Mouse (Mus musculus) cerebellum, adult 9-10 months (tissue): ENCODE measurements at regions not wholly inside any gene's neighbourhood (a gene's known extent, or its start where the extent isn't known, plus 50 kb on each side); places are given as distances from the start of the nearest gene placed in this dataset.
A peak's percentile ranks its signal among the peaks of the same experiment; 100 is the strongest.

Source experiments
- DNase-seq: peaks from one replicate; pipeline ENCODE4 v3.0.0; 2022

DNA sequence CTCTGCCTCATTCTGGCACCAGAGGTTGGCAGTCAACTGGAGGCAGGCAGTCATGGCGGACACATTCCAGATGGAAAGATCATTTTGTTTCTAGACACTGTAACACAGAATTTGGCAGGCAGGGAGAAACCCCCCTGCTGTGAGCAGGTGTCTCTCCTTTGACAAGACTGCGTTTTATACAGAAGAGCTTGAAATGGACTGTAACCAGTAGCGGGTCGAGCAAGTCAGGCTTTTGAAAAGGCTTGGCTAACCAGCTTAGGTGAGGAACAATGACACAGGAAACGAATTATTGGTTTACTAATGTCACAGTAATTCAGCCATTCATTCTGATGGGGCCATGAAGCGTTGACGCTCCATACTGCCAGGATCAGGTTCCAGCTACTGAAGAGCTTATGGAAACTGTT is 275.3 kb upstream of the Slc24a5 start:
- DNase-seq: peak; percentile 90

DNA sequence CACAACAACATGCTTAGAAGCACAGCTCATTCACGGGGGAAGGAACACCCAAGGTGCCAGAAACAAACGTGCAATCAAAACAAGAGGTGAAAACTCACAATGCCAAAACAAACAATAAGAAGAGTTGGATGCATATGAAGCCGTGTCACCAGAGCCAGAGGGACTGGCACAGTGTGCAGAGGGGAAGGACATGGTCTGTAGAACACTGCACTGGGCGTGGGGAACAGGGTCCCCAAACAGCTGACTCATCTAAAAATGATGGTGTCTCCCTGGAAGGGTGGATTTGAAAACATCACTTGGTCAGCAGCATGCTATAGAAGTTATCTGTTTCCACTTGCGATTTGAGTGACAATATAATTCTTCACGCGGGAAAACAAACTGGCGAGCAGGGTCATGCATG is 256.2 kb upstream of the Slc24a5 start:
- DNase-seq: no peak

DNA sequence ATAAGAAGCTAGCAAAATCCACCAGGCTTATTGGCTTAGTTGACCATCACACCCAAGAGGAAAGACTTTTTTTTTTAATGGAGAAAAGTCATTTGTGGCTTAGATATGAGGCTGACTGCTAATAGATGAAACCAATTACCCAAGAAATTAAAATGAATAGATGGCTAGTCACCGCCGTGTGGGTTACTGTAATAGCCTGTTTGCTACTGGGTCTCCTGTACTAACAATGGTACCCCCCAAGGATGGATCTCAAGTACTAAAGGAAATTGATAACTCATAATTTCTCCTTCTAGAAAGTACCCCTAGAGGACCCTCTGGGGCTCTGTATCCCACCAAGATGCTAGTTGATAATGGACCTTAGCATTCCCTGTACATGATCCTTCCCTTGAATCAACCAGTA is 251.1 kb upstream of the Slc24a5 start:
- DNase-seq: no peak

DNA sequence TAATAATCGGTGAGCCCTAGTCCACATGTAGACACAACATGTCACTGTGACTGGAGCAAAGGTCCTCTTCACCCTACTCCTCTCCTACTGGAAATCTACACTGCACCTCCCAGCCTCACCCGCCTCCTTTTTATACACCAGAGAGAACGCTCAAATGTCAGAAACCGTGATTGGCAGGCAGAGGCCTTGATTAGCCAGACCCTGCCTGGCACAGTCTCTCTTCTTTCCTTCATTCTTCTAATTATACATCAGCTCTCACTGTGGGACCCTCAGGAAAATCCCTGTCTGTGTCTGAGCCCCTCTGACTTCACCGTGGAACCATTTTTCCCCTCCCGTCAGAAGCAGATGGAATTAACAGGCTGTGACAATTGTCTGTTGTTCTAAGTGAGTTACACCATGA is 248.1 kb upstream of the Slc24a5 start:
- DNase-seq: no peak

DNA sequence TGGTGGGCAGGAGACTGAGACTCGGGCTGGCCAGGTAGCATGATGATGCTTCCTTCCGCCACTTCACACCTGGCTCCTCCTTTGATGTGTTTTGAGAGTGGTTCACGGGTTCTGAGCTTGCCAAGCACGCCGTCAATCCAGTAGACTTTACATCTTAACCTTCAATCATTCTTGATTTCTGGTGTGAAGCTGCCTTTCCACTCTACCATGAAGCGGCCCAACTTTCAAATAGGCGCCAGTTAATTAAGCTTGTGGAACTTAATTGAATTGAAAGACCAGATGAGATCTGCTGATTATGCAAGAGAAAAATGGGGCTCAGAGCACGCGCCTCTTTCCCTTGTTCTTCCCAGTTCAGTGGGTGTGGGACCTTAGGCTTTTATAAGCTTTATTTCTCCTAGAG is 247.1 kb upstream of the Slc24a5 start:
- no peak for DNase-seq

DNA sequence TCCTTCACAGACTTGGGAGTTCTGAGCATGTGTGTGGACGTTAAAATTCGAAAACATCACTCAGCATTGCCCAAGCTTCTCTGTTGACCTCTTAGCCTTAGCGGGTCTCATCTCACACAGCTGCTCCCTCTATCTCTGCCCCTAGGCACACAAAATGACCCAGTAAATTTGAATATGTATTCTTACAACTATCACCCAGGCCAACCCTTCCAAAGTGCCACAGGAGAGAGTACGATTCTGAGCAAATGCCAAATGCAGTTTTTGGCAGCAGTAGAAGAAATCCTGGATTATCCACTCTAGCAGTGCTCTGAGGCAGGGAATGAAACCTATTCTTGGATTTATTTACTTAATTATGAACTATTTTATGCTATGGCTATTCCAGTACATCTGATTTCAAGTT is 246.6 kb upstream of the Slc24a5 start:
- DNase-seq: no peak

DNA sequence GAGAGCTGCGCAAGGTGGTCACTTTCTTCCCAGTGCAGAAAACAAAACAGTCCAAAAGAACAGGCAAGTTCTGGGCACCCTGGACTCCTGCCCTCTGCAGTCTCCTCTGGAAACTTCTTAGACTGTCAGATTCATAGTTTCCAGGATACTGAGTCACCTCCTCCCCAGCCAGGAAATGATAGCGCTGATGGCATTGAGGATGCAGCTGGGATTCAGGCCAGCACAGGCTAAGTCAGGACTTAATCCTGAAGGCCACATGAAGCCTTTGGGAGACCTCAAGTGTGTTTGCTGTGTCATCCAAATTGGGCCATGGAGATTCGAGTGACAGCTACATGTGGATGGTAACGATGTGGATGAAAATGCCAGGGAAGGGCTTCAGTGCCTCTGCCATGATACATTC is 219.1 kb upstream of the Slc24a5 start:
- no peak for DNase-seq

DNA sequence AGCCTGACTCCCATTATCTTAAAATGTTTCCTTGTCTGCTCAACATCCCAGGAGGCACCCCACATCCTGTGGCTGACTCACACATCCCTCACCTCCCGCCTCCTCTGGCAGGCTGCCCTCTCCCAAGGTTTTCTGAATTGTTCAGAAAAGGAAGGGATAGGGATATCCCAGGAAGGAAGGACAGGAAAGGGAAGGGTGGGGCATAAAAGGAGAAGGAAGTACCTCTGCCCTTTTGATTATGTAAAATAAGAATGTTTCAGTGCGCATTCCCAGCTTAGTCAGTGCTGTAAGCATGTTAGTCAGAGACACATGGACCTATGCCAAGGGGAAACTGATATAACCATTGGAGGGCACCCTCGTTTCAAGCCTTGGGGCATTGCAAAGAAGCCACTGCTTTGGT is 209.4 kb upstream of the Slc24a5 start:
- no peak for DNase-seq

DNA sequence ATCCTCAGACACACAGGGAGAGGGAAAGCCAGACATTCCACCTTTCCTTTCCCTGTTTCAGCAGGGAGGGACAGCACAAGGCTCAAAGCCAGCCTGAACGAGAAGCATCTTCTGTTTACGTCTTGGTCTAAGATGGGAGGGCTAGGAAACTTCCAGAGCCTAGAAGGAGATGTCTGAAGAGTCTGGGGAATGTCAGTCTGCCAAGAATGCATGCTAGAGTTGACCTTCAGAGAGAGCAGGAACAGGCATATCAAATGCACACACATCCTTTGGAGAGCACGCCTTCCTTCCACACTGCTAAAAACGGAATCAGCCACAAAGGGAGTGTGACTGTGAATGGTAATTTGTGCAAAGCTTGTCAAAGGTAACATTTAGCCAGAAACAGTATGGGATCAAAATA is 179.7 kb upstream of the Slc24a5 start:
- no peak for DNase-seq

DNA sequence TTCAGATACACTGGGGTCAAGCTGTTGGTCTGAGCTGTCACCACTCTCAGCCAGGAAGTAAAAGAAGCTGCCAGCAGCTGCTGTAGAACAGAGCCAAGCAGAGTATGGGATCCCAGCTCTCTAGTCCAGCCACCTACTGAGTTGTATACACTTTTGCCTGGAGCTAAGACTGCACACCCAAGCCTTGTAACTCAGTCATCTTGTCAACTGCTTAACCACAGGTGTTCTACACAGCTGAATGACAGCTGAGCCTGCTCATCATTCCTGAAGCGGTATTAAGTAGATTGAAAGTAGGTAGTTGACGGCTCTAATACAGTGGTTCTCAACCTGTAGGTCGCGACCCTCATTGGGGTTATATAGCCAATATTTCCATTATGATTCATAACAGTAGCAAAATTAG is 172.9 kb upstream of the Slc24a5 start:
- DNase-seq: no peak

DNA sequence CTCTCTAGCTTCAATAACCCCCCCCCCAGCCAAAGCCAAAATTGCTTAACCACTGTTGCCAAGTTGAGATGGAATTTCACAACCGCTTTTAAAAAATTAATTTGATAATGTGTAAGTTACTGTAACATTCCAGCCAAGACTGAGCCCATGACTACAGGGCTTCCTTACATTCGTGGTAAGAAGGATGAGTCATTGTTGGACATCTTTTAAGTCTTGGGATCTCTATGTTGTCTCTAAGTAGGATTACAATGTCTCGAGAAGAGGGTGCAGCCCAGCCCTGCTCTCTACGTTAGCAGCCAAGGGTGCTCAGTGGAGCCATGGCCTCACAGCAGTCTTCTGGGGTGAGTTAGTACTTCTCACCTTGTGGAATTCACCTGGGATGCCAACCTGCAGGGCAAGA is 164.4 kb upstream of the Slc24a5 start:
- DNase-seq: no peak

DNA sequence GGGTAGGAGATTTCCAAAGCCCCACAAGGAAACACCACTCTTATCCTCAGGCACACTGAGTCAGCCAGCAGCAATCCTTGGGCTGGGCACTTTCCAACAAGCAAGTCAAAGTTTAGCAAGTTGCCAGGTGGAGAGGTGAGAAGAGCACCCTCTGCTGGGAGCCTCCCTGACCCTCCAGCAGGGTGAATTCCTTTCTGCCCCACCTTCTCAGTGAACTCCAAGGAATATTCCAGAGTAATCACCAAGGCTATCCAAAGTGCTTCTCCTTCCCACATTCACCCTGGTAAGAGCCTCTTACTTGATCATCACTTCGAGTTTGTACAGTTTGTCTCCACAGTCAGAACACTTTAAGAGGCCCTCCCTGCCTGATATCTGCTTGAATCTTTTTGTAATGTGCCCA is 162.8 kb upstream of the Slc24a5 start:
- DNase-seq: no peak

DNA sequence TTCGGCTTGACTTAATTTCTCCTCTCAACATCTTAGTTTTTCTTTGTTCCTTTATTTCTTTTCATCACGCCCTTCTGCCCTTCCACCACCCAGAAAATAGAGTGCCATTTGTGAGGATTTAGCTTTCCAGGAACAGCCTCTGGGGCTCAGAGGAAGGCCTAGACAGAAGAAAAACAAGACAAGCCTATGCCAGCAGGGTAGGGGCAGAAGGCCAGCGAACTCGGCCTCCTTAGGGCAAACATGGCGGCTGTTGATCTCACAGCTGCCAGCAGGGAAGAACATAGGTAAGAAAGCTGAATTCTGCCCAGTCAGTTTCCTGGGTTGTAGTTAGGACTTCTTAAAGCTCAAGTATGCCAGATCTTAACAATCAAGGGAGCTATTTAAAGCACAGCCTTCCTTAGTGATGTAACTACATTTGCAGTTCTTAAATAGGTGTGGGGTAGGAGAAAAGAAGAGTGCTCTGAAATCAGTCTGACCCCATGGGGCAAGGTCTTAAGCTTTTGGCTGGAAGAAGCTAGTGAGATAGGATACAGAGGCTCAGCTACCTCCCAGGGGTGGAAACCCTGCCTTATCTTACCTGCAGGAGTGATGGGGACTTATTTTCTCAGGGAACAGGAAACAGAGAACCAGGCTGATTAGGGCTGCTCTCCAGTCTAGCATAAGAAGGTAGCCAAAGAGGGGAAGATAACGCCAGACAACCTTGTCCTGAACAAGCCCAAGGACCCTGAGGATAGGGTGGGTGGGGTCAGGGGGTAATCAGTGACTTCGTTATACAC is 148.8 kb upstream of the Slc24a5 start:
- DNase-seq: no peak

DNA sequence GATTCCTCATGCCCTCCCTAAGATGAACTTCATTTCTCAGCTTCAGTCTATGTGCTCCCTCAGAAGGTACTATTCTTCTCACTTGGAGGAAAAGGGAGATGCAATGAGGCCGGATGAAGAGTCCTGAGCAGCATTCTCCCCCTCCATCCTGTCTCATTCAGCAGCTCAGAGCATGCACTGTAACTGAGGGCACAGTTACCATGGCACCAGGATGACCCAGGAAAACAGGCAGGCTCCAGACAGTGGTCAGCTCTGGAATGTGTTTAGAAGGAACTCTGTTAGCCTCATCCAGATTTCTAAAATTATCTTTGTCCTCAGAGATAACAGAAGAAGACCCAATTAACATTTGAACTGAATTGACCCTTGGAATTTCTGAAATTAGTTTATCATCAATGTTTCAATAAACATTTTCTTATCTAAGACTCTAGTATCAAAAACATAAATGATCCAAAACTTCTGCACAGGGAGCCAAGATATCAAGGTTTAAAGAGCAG is 148.1 kb upstream of the Slc24a5 start:
- DNase-seq: no peak

DNA sequence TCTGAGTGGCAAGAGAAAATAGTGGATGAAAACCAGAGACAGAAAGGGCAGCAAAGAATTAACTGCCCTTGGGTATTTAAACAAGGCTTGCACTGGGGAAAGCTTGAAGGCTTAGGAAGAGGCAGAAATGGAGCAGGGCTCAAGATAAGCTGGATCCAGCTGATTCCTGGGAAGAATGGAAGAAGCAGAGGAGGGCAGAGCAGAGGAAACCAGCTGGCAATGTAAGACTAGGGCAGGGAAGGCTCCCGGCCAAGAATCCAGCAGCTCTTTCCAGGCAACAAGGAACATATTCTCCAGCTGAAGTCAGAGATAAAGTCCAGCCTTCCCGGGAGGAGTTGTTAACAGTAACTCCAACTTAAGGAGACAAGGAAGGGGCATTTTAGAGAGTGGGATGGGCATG is 147.7 kb upstream of the Slc24a5 start:
- DNase-seq: no peak

DNA sequence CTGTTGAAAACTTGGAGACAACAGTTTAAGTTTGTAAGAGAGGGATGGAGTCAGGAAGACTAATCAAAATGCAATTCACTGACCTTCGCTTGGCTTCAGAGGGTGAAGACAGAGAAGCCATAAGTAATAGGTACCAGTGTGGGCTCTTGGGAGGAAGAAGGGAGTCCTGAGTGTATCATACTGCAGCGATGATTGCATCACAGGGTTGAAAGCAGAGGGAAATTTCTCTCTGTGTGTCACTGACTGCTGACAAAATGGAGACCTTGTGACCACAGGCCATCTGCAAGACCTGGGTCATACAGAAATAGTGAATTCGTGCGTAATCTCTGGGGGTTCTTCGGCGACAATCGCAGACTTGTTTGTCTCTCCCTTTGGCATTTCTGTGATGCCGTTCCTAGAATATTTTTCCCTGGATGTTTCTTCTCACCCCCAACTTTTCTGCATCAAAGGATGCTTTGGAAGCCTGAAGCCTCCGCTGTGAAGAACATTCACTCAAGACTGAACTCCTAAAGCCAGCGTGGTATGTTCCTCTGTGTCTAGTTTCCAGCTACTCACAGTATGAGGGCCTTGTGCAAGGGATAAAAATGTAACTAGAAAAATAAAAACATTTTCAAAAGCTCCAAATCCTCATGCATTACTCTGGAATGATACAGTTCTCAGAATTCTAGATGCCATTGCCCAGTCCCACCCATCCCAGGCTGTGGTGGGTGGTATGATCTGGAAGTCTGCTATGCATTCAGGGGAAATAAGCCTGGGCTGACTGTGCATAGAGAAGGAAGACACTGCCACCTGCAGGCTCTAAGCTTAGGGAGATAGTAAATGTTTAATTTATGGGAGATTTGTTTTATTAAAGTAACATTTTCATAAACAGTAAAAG is 139.8 kb upstream of the Slc24a5 start:
- DNase-seq: peak; percentile 66

DNA sequence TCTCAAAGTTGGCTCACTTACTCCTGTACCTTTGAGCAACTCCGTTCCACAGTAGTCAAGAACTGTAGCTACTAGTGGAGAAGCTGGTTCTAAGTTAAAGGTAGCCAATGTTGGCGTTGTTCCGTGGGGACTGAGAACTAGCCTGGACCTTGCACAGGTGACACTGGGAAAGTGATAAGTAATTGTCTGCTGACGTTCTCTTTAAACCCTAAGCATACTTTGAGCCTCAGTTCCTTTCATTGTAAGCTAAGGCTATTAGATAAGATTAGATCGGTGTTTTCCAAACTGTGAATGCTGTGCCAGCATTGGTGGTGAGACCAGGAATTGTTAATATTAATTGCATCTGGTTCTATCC is 139.2 kb upstream of the Slc24a5 start:
- DNase-seq: no peak

DNA sequence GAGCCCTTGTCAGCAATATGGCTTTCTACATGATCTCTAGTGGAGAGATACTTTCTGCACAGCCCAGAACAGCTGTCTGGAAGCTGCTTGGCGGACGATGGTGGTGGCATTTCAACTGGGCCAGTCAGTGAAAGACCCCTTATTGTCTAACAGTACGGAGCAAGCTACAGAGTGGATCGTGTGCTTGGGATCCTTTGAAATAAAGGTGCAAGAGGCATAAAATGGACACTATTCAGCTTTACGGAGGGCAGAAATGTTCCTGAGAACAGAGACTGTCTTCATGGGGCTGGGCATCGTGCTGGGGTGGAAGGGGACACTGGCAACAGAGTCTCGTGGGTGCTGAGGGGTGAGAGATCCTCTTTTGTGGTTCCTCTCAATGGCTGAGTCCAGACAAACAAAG is 137.2 kb upstream of the Slc24a5 start:
- DNase-seq: no peak

DNA sequence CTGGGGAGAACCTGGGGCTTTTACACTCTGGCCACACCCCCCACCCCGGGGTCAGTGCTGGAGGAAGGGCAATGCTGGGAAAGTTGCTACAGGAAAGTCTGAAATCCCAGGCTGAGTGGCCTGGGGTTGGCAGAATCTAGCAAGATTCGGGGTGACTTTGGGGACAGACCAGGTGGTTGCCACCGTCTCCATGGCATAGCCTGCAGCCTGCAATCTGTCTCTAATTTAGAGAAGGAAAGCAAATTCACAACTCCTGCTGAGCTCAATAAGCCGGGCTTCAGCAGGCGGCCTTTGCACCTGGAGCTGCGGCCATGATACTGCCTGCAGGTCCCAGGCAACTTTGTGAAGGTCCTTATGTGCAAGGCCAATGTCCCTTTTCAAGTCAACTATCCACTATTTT is 135.4 kb upstream of the Slc24a5 start:
- peak; percentile 62 for DNase-seq

DNA sequence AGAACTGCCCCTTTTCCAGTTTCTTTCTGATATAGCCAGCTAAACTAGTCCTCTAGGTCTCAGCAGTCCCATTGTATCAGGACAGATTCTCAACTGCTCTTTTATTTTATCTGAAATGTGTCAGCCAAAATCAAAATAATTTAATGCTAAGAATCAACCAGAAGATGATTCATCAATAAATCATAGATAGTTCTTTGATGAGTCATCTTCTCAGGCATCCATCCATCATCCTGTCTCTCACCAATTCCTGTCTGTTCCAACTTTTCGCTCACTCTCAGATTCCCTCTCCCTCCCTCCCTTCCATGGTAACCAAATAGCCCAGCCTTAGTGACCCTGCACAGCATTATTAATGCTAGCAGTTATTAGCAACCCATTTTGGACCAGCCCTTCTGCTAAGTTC is 134.0 kb upstream of the Slc24a5 start:
- no peak for DNase-seq

DNA sequence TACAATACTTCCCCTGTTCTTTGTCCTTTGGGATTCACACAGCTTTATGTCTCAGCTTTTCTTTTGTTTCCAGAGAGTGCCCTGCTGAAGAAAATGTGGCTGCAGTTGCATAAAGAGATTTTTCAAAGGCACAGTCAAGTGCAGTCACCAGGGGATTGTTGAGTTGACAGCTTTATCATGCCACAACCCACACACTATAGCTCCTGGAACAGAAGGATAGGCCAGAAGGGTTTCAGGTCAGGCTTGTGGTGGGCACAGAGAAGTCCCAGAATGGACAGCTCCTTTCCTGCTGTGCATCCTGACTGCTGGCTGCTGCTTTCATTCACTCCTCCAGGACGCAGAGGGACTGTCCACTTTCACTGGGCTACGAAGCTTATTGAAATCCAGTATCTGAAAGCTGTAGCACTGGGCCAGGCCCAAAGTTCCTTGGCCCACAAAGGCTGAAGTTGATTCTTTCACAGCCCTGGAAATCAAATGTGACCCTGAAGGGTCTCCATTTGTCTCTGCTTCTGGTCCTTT is 119.6 kb upstream of the Slc24a5 start:
- DNase-seq: no peak

DNA sequence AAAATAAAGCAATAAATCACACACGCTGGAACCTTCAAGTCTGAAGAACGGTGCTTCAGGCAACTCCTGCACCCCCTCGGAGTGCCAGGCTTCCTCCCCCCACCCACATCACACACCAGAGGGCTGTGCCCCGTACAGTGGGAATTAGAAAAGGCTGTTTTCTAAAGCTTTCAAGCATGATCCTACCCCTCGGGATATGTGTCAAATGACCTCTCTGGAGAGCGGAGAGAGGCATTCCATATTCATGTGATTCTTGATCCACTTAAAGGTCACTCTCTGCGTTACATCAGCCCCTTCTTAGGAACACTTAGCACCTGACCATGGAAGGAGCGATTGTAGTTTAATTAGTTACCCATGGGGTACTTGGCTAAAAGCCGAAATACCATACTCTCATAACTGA is 119.1 kb upstream of the Slc24a5 start:
- no peak for DNase-seq

DNA sequence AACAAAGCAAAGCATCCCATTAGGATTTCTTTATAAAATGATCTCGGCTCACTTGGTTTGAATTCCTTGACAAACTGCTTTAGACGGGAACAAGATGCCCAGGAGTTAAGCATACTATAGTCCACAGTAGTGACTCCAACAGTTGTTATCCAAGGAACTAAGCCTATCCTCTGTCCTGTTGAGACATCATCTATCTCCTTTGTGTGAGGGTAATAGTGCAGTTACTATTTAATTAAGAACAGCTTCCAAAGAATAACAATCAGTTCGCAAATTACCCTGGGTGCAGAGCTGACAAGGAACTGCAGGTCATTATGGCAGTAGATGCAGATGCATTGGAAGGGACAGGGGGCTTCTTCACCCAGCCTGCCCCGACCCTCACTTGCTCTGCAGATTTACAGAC is 115.7 kb upstream of the Slc24a5 start:
- no peak for DNase-seq

DNA sequence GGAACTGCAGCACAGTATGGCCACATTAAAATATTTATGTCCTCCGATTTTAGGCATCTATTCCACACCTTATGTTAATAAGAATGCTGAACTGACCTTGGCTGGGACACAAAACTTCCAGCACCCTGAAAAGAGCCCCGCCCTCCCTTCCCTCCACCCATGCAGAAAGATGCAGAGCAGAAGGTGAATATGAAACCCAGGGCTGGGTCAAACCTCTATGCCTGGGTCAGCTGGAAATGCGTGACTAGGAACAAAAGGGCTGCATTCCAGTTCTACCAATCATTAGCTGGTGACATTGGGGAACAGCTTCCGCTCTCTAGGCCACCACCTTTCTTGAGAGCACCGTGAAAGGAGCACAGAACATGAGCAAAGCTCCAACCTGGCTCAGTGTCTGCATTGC is 114.9 kb upstream of the Slc24a5 start:
- DNase-seq: no peak
